In the genomic region with DNA sequence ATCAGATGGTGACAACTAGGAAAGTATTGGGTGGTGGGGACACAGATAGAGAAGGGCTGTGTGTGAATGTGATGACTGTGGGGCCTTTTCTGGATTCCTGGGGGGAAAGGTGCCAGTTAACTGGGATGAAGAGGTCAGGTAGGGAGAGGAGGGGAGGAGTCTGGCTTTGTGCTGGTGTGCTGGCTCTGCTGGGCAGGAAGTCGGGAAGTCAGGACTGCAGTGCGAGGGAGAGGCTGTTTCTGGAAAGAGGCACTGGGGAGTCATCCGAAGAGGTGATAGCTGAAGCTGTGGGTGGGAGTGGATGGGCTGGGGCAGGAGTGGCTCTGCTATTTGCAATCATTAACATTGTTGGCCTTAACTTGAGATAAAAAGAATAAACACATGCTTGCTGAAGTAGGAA, we compare ENCODE assay signal across 14 mouse cellular contexts. TPM values are rescaled to one million over a fixed set of nuclear protein-coding genes. Genes with fewer than 3 reads are reported as not detected.
A peak's percentile ranks its signal among the peaks of the same experiment; 100 is the strongest.
DNase-seq lines count a peak whose midpoint lies in the region; ATAC-seq and TF ChIP-seq lines count a peak whose summit lies in the region.
"Had no signal": no experiment of that assay in that cellular context is flagged by ENCODE, and none has a peak within 500 bp of the region (broad histone marks: within the 10 kb centered on the region; RNA-seq: fewer than 3 reads in every experiment).

No protein-coding gene starts in this region.

- no peak overlapping the region for H3K27ac ChIP-seq in intestine, postnatal 0 days (ENCODE audit: low read depth, low read length)
- H3K27ac ChIP-seq in neural tube, embryonic 15.5 days (replicated peaks), result no peak overlapping the region
- H3K27ac ChIP-seq: hindbrain, embryonic 14.5 days; limb, embryonic 13.5 days; midbrain, embryonic 13.5 days; neural tube, embryonic 13.5 days had no signal

- no peak overlapping the region for H3K4me3 ChIP-seq in intestine, postnatal 0 days (ENCODE audit: low read depth, low read length)
- H3K4me3 ChIP-seq in neural tube, embryonic 15.5 days (replicated peaks), result no peak overlapping the region
- H3K4me3 ChIP-seq: limb, embryonic 13.5 days; midbrain, embryonic 13.5 days; neural tube, embryonic 13.5 days had no signal

- TF ChIP-seq CTCF in intestine, postnatal 0 days (IDR thresholded peaks at IDR 0.05; ENCODE audit: low read depth), result no peak

- WGBS in intestine, postnatal 0 days, result 8% methylated on average over 3 of the region's 3 CpGs
- whole genome bisulfite sequencing in neural tube, embryonic 15.5 days, result 35% methylated on average over 3 of the region's 3 CpGs

- H3K4me1 ChIP-seq in intestine, postnatal 0 days (replicated peaks; ENCODE audit: control insufficient read depth, insufficient read depth, low read length), result no peaks in the 10 kb centered on the region
- H3K4me1 ChIP-seq in neural tube, embryonic 15.5 days, result peaks cover 6% of the 10 kb centered on the region; the same call in 1 of the 2 replicates
- H3K4me1 ChIP-seq: midbrain, embryonic 13.5 days had no signal

- H3K9ac ChIP-seq in intestine, postnatal 0 days (ENCODE audit: low read depth, low read length), result no peak overlapping the region
- H3K9ac ChIP-seq in neural tube, embryonic 15.5 days (replicated peaks), result no peak overlapping the region
- H3K9ac ChIP-seq: hindbrain, embryonic 14.5 days; limb, embryonic 13.5 days; midbrain, embryonic 13.5 days; neural tube, embryonic 13.5 days had no signal

- H3K4me2 ChIP-seq in intestine, postnatal 0 days (replicated peaks; ENCODE audit: low read depth), result no peak overlapping the region
- no peak overlapping the region for H3K4me2 ChIP-seq in neural tube, embryonic 15.5 days
- H3K4me2 ChIP-seq: hindbrain, embryonic 14.5 days; limb, embryonic 13.5 days; midbrain, embryonic 13.5 days; neural tube, embryonic 13.5 days had no signal

- ATAC-seq in intestine, postnatal 0 days, result 0 out of 2 replicates have a peak, but pooled peaks have one; percentile 41
- ATAC-seq in inflammation-experienced regulatory T-cells, adult 6 months, result no peak
- no peak for ATAC-seq in neural tube, embryonic 15.5 days (ENCODE audit: low FRiP score)
- ATAC-seq: midbrain, embryonic 13.5 days had no signal

- no peaks in the 10 kb centered on the region for H3K27me3 ChIP-seq in intestine, postnatal 0 days (replicated peaks; ENCODE audit: control insufficient read depth, insufficient read depth, low read length)
- no peaks in the 10 kb centered on the region for H3K27me3 ChIP-seq in neural tube, embryonic 15.5 days (replicated peaks)
- H3K27me3 ChIP-seq: limb, embryonic 13.5 days; midbrain, embryonic 13.5 days; neural tube, embryonic 13.5 days had no signal

- peak; percentile 40 to 57 for DNase-seq in heart, adult 18-20 months
- DNase-seq in heart, adult 8-10 months (ENCODE audit: low spot score), result no peak
- peak; percentile 23 to 39 for DNase-seq in heart, adult 9 months (ENCODE audit: low spot score in 2 of 2)
- DNase-seq in ovary, postnatal 14 days (ENCODE audit: low spot score), result peak; percentile 29
- DNase-seq in cerebellum, adult 9-10 months, result no peak
- DNase-seq: adrenal gland, postnatal 36 days; cerebellum, postnatal 25 days had no signal

- no peaks in the 10 kb centered on the region for H3K9me3 ChIP-seq in intestine, postnatal 0 days (ENCODE audit: control insufficient read depth)
- no peaks in the 10 kb centered on the region for H3K9me3 ChIP-seq in neural tube, embryonic 15.5 days (replicated peaks)
- H3K9me3 ChIP-seq: midbrain, embryonic 13.5 days; neural tube, embryonic 13.5 days had no signal

- no peaks in the 10 kb centered on the region for H3K36me3 ChIP-seq in intestine, postnatal 0 days (ENCODE audit: control insufficient read depth, insufficient read depth)
- no peaks in the 10 kb centered on the region for H3K36me3 ChIP-seq in neural tube, embryonic 15.5 days
- H3K36me3 ChIP-seq: limb, embryonic 13.5 days; midbrain, embryonic 13.5 days; neural tube, embryonic 13.5 days had no signal

RNA-seq across cellular contexts. Expression of a gene that starts 23.7 kb away (rescaled TPM):
- total RNA-seq in heart, adult 18-20 months (2021), result 10 to 100 TPM; 16.2 to 17.0 TPM
- 10 to 100 TPM; 15.0 to 19.5 (median 17.7) TPM for total RNA-seq in heart, adult 8-10 months (2022)
- polyA plus RNA-seq in intestine, postnatal 0 days (2015; fragmentation: Nextera tagmentation; extraction: Ambion mirVana), result 2.9 and 3.1 TPM in 2 replicates
- polyA plus RNA-seq in inflammation-experienced regulatory T-cells, adult 6 months (2017; shearing (Covaris generic)), result under 1 TPM; 0.05 to 0.16 (median 0.05) TPM
- 4.1 TPM in 2 replicates for polyA plus RNA-seq in neural tube, embryonic 15.5 days (2015; fragmentation: Nextera tagmentation; extraction: Ambion mirVana)

Comparison
In these comparisons a context has a peak if more than half of its experiments do, and no peak if none do; other contexts are left out.
1. DNase-seq: peak in heart, adult 18-20 months (2 of 2), heart, adult 9 months (2 of 2) and ovary, postnatal 14 days (single experiment); none in heart, adult 8-10 months (single experiment) and cerebellum, adult 9-10 months (single experiment).